Mouse (Mus musculus): Measurements from ENCODE around the gene Ccdc63.

GRCm38 (mm10) chr5:122094439-122094838, 46.2 kb downstream of the Ccdc63 start:
- TF ChIP-seq POLR2A (IDR thresholded peaks at IDR 0.05; ENCODE audit: insufficient read depth, low read depth, low read length) (peak; percentile 80), CTCF (IDR thresholded peaks at IDR 0.05) (no peak), EP300 (IDR thresholded peaks at IDR 0.05; ENCODE audit: insufficient read depth, low read depth, low read length) (peak; percentile 99)

Measured in heart, adult 2 months (tissue).